Mouse (Mus musculus): ENCODE measurements around the gene Stk38. TPM values are rescaled to one million over a fixed set of nuclear protein-coding genes. Genes with fewer than 3 reads are reported as not detected.
"Not testable (repeated sequence)": the region's sequence is repeated elsewhere in the genome, so short reads cannot be mapped to it uniquely, and the experiment has no call there.

Gene Stk38
- polyA plus RNA-seq, 1 experiment from 2014 or later, result 150 TPM

- Histone ChIP-seq H3K4me3 (peak within 1 kb of the TSS; percentile 66), H3K4me2 (replicated peaks) (peak within 1 kb of the TSS; percentile 86), H3K27ac (peak within 1 kb of the TSS; percentile 96), H3K4me1 (peaks cover 28% of the 10 kb centered on the region), H3K9ac (peak within 1 kb of the TSS; percentile 98), H3K27me3 (no peaks in the 10 kb centered on the region), H3K36me3 (peaks cover 13% of the 10 kb centered on the region), H3K9me3 (replicated peaks) (no peaks in the 10 kb centered on the region)
- peak; percentile 99 for ATAC-seq (ENCODE audit: low FRiP score)
- WGBS, result under 1% methylated on average over 77 of the region's 77 CpGs
Observed at GRCm38 (mm10) chr17:29032274-29033069, 24.7 kb upstream of the Stk38 start, which contains the start of gene Srsf3. TSS of gene Srsf3 (plus strand) at chr17:29032628.

GRCm38 (mm10) chr17:29031771-29032273 is 24.0 kb upstream of the Stk38 start:
- peaks cover 7% of the 10 kb centered on the region for H3K36me3 ChIP-seq
- peak overlapping the region; percentile 96 for H3K27ac ChIP-seq
- WGBS, result under 1% methylated on average over 26 of the region's 26 CpGs
- H3K4me3 ChIP-seq, result peak overlapping the region; percentile 66
- H3K9ac ChIP-seq, result peak overlapping the region; percentile 98
- peaks cover 25% of the 10 kb centered on the region for H3K4me1 ChIP-seq
- H3K27me3 ChIP-seq, result no peaks in the 10 kb centered on the region
- H3K9me3 ChIP-seq (replicated peaks), result no peaks in the 10 kb centered on the region
- ATAC-seq (ENCODE audit: low FRiP score), result peak; percentile 30
- H3K4me2 ChIP-seq (replicated peaks), result peak overlapping the region; percentile 67

GRCm38 (mm10) chr17:29031085-29031711 is 23.4 kb upstream of the Stk38 start:
- not testable (repeated sequence) for H3K36me3 ChIP-seq; H3K9me3 ChIP-seq (replicated peaks); ATAC-seq (ENCODE audit: low FRiP score); H3K27me3 ChIP-seq
- peak overlapping the region; percentile 66 for H3K4me3 ChIP-seq
- H3K4me1 ChIP-seq, result peaks cover 19% of the 10 kb centered on the region
- WGBS, result 58% methylated on average over 7 of the region's 7 CpGs
- peak overlapping the region; percentile 67 for H3K4me2 ChIP-seq (replicated peaks)
- peak overlapping the region; percentile 96 for H3K27ac ChIP-seq
- H3K9ac ChIP-seq, result peak overlapping the region; percentile 98

GRCm38 (mm10) chr17:29030321-29031034 is 22.7 kb upstream of the Stk38 start:
- H3K36me3 ChIP-seq, result no peaks in the 10 kb centered on the region
- 91% methylated on average over 6 of the region's 6 CpGs for WGBS
- no peak overlapping the region for H3K27ac ChIP-seq
- no peak overlapping the region for H3K4me2 ChIP-seq (replicated peaks)
- H3K9ac ChIP-seq, result no peak overlapping the region
- ATAC-seq (ENCODE audit: low FRiP score), result no peak
- H3K4me3 ChIP-seq, result no peak overlapping the region
- H3K9me3 ChIP-seq (replicated peaks), result no peaks in the 10 kb centered on the region
- H3K4me1 ChIP-seq, result peaks cover 14% of the 10 kb centered on the region
- H3K27me3 ChIP-seq, result 0 out of 2 replicates have a peak, but pooled peaks cover 1% of the 10 kb centered on the region

- no peaks in the 10 kb centered on the region for H3K9me3 ChIP-seq (replicated peaks)
- no peak overlapping the region for H3K27ac ChIP-seq
- H3K4me2 ChIP-seq (replicated peaks), result no peak overlapping the region
- H3K4me1 ChIP-seq, result peaks cover 9% of the 10 kb centered on the region
- no peak for ATAC-seq (ENCODE audit: low FRiP score)
- H3K4me3 ChIP-seq, result no peak overlapping the region
- 44% methylated on average over 5 of the region's 5 CpGs for WGBS
- H3K27me3 ChIP-seq, result 0 out of 2 replicates have a peak, but pooled peaks cover 3% of the 10 kb centered on the region
- H3K36me3 ChIP-seq, result no peaks in the 10 kb centered on the region
- no peak overlapping the region for H3K9ac ChIP-seq
Observed at GRCm38 (mm10) chr17:29026652-29027356, 19.0 kb upstream of the Stk38 start.

- H3K27ac ChIP-seq, result no peak overlapping the region
- ATAC-seq (ENCODE audit: low FRiP score), result no peak
- no peaks in the 10 kb centered on the region for H3K9me3 ChIP-seq (replicated peaks)
- WGBS, result 23% methylated on average over 10 of the region's 10 CpGs
- H3K4me3 ChIP-seq, result no peak overlapping the region
- peaks cover 3% of the 10 kb centered on the region; the same call in 1 of the 2 replicates for H3K4me1 ChIP-seq
- H3K9ac ChIP-seq, result no peak overlapping the region
- H3K36me3 ChIP-seq, result no peaks in the 10 kb centered on the region
- no peak overlapping the region for H3K4me2 ChIP-seq (replicated peaks)
- H3K27me3 ChIP-seq, result 0 out of 2 replicates have a peak, but pooled peaks cover 3% of the 10 kb centered on the region
Observed at GRCm38 (mm10) chr17:29024896-29025565, 17.2 kb upstream of the Stk38 start.

- no peaks in the 10 kb centered on the region for H3K36me3 ChIP-seq
- 0 out of 2 replicates have a peak, but pooled peaks cover 3% of the 10 kb centered on the region for H3K27me3 ChIP-seq
- H3K27ac ChIP-seq, result no peak overlapping the region
- no peak for ATAC-seq (ENCODE audit: low FRiP score)
- WGBS, result 52% methylated on average over 22 of the region's 22 CpGs
- H3K9ac ChIP-seq, result no peak overlapping the region
- H3K9me3 ChIP-seq (replicated peaks), result no peaks in the 10 kb centered on the region
- no peak overlapping the region for H3K4me3 ChIP-seq
- no peak overlapping the region for H3K4me2 ChIP-seq (replicated peaks)
- H3K4me1 ChIP-seq, result peaks cover 3% of the 10 kb centered on the region; the same call in 1 of the 2 replicates
Observed at GRCm38 (mm10) chr17:29024047-29024892, 16.5 kb upstream of the Stk38 start.

- H3K4me2 ChIP-seq (replicated peaks), result no peak overlapping the region
- no peak for ATAC-seq (ENCODE audit: low FRiP score)
- H3K27me3 ChIP-seq, result 0 out of 2 replicates have a peak, but pooled peaks cover 3% of the 10 kb centered on the region
- 85% methylated on average over 6 of the region's 6 CpGs for WGBS
- no peaks in the 10 kb centered on the region for H3K36me3 ChIP-seq
- no peak overlapping the region for H3K4me3 ChIP-seq
- H3K4me1 ChIP-seq, result peaks cover 3% of the 10 kb centered on the region; the same call in 1 of the 2 replicates
- H3K27ac ChIP-seq, result no peak overlapping the region
- H3K9me3 ChIP-seq (replicated peaks), result no peaks in the 10 kb centered on the region
- H3K9ac ChIP-seq, result no peak overlapping the region
Observed at GRCm38 (mm10) chr17:29023346-29023745, 15.6 kb upstream of the Stk38 start.

- H3K4me2 ChIP-seq (replicated peaks), result peak overlapping the region; percentile 34; the same call in 1 of the 2 replicates
- H3K36me3 ChIP-seq, result no peaks in the 10 kb centered on the region
- ATAC-seq (ENCODE audit: low FRiP score), result no peak
- H3K4me3 ChIP-seq, result no peak overlapping the region
- H3K9ac ChIP-seq, result no peak overlapping the region
- H3K27me3 ChIP-seq, result 0 out of 2 replicates have a peak, but pooled peaks cover 3% of the 10 kb centered on the region
- no peaks in the 10 kb centered on the region for H3K9me3 ChIP-seq (replicated peaks)
- WGBS, result 20% methylated on average over 15 of the region's 15 CpGs
- H3K27ac ChIP-seq, result no peak overlapping the region
- H3K4me1 ChIP-seq, result peaks cover 3% of the 10 kb centered on the region; the same call in 1 of the 2 replicates
Observed at GRCm38 (mm10) chr17:29022230-29022819, 14.5 kb upstream of the Stk38 start.

- Histone ChIP-seq H3K27me3 (0 out of 2 replicates have a peak, but pooled peaks cover under 1% of the 10 kb centered on the region), H3K4me1 (peaks cover 3% of the 10 kb centered on the region; the same call in 1 of the 2 replicates), H3K9ac (no peak overlapping the region), H3K4me2 (replicated peaks) (no peak overlapping the region), H3K4me3 (no peak overlapping the region), H3K36me3 (no peaks in the 10 kb centered on the region), H3K9me3 (replicated peaks) (no peaks in the 10 kb centered on the region), H3K27ac (no peak overlapping the region)
- ATAC-seq (ENCODE audit: low FRiP score), result no peak
Observed at GRCm38 (mm10) chr17:29020444-29020843, 12.6 kb upstream of the Stk38 start.
